Mouse (Mus musculus): ENCODE data around the gene Olfr611. TPM values are rescaled to one million over a fixed set of nuclear protein-coding genes. Genes with fewer than 3 reads are reported as not detected.
"Not testable (repeated sequence)": the region's sequence is repeated elsewhere in the genome, so short reads cannot be mapped to it uniquely, and the experiment has no call there.

Gene Olfr611
- not detected in 2 replicates for polyA plus RNA-seq (2016; fragmentation: Nextera tagmentation; extraction: Ambion mirVana)

GRCm38 (mm10) chr7:103520746-103521145 lies at the start of gene Olfr611:
Gene Olfr611, minus strand, starts transcription at chr7:103520846.
- not testable (repeated sequence) for H3K4me1 ChIP-seq; ATAC-seq (ENCODE audit: low FRiP score, low read depth); H3K9me3 ChIP-seq; H3K27ac ChIP-seq (replicated peaks); H3K4me2 ChIP-seq (replicated peaks); H3K27me3 ChIP-seq; H3K9ac ChIP-seq (replicated peaks); H3K36me3 ChIP-seq; H3K4me3 ChIP-seq
- WGBS: 69% methylated on average over 1 of the region's 1 CpGs

DNA sequence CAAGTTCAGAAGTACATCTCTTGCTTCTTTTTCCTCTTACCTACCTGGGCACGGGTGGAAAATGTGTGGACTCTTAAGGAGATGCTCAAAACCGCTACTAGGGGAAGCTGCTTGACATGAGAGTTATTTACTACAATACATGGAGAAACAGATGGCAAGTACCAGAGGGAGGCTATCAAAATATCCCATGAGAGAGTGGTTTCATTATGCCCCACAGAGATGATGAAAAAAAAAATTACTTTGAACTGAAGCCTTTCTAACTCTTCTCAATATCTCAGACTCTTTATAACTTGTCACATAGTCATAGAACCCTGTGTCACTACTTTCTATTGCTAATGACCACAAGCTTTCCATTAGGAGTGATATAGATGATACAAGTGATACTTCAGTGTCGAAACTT lies 48.4 kb upstream of the Olfr611 start, which contains the start of gene Olfr616:
TSS of gene Olfr616 (minus strand) at position 101 of the 400 bp plus-strand sequence.
- no peaks in the 10 kb centered on the region for H3K4me1 ChIP-seq
- H3K4me3 ChIP-seq: no peak within 1 kb of the TSS
- H3K4me2 ChIP-seq (replicated peaks): no peak within 1 kb of the TSS
- ATAC-seq (ENCODE audit: low FRiP score, low read depth): no peak
- H3K27ac ChIP-seq (replicated peaks): no peak within 1 kb of the TSS
- no peaks in the 10 kb centered on the region for H3K36me3 ChIP-seq
- no peaks in the 10 kb centered on the region for H3K27me3 ChIP-seq
- no peaks in the 10 kb centered on the region for H3K9me3 ChIP-seq
- WGBS: 75% methylated on average over 3 of the region's 3 CpGs
- H3K9ac ChIP-seq (replicated peaks): no peak within 1 kb of the TSS

GRCm38 (mm10) chr7:103555779-103556178 lies 35.1 kb upstream of the Olfr611 start, which contains the start of gene Olfr615:
Gene Olfr615, plus strand, starts transcription at chr7:103556079.
- Histone ChIP-seq H3K9me3 (no peaks in the 10 kb centered on the region), H3K27ac (replicated peaks) (no peak within 1 kb of the TSS), H3K4me2 (replicated peaks) (no peak within 1 kb of the TSS), H3K4me3 (no peak within 1 kb of the TSS), H3K27me3 (no peaks in the 10 kb centered on the region), H3K9ac (replicated peaks) (no peak within 1 kb of the TSS), H3K36me3 (no peaks in the 10 kb centered on the region), H3K4me1 (no peaks in the 10 kb centered on the region)
- WGBS: 85% methylated on average over 2 of the region's 2 CpGs
- ATAC-seq (ENCODE audit: low FRiP score, low read depth): no peak

- H3K4me1 ChIP-seq: no peaks in the 10 kb centered on the region
- no peak within 1 kb of the TSS for H3K4me2 ChIP-seq (replicated peaks)
- H3K9me3 ChIP-seq: no peaks in the 10 kb centered on the region
- H3K27me3 ChIP-seq: no peaks in the 10 kb centered on the region
- no peaks in the 10 kb centered on the region for H3K36me3 ChIP-seq
- WGBS: 89% methylated on average over 2 of the region's 2 CpGs
- no peak for ATAC-seq (ENCODE audit: low FRiP score, low read depth)
- H3K4me3 ChIP-seq: no peak within 1 kb of the TSS
- H3K27ac ChIP-seq (replicated peaks): no peak within 1 kb of the TSS
- H3K9ac ChIP-seq (replicated peaks): no peak within 1 kb of the TSS
These were observed 27.1 kb upstream of the Olfr611 start, which contains the start of gene Olfr613 for GRCm38 (mm10) chr7:103547774-103548173. Gene Olfr613, plus strand, starts transcription at chr7:103548074.

- H3K4me2 ChIP-seq (replicated peaks); H3K27ac ChIP-seq (replicated peaks); H3K9me3 ChIP-seq; H3K4me1 ChIP-seq; H3K4me3 ChIP-seq; ATAC-seq (ENCODE audit: low FRiP score, low read depth); H3K27me3 ChIP-seq; H3K9ac ChIP-seq (replicated peaks); H3K36me3 ChIP-seq: not testable (repeated sequence)
- WGBS: 86% methylated on average over 2 of the region's 2 CpGs
These were observed 22.0 kb upstream of the Olfr611 start, which contains the start of gene Olfr612 for GRCm38 (mm10) chr7:103542617-103543016. Gene Olfr612, minus strand, starts transcription at chr7:103542717.

GRCm38 (mm10) chr7:103512022-103512421 lies 8.6 kb downstream of the Olfr611 start, which contains the start of gene Olfr610:
Gene Olfr610, minus strand, starts transcription at chr7:103512122.
- ATAC-seq (ENCODE audit: low FRiP score, low read depth): no peak
- Histone ChIP-seq H3K27me3 (no peaks in the 10 kb centered on the region), H3K36me3 (no peaks in the 10 kb centered on the region), H3K4me2 (replicated peaks) (no peak within 1 kb of the TSS), H3K27ac (replicated peaks) (no peak within 1 kb of the TSS), H3K9ac (replicated peaks) (no peak within 1 kb of the TSS), H3K4me3 (no peak within 1 kb of the TSS), H3K4me1 (no peaks in the 10 kb centered on the region), H3K9me3 (no peaks in the 10 kb centered on the region)
- WGBS: 89% methylated on average over 2 of the region's 2 CpGs

GRCm38 (mm10) chr7:103497962-103498361 lies 22.7 kb downstream of the Olfr611 start, which contains the start of gene Olfr609:
Gene Olfr609, minus strand, starts transcription at chr7:103498062.
- H3K27me3 ChIP-seq: no peaks in the 10 kb centered on the region
- ATAC-seq (ENCODE audit: low FRiP score, low read depth): no peak
- no peak within 1 kb of the TSS for H3K9ac ChIP-seq (replicated peaks)
- no peak within 1 kb of the TSS for H3K27ac ChIP-seq (replicated peaks)
- H3K4me1 ChIP-seq: no peaks in the 10 kb centered on the region
- no peak within 1 kb of the TSS for H3K4me3 ChIP-seq
- H3K4me2 ChIP-seq (replicated peaks): no peak within 1 kb of the TSS
- 76% methylated on average over 1 of the region's 1 CpGs for WGBS
- no peaks in the 10 kb centered on the region for H3K9me3 ChIP-seq
- no peaks in the 10 kb centered on the region for H3K36me3 ChIP-seq

DNA sequence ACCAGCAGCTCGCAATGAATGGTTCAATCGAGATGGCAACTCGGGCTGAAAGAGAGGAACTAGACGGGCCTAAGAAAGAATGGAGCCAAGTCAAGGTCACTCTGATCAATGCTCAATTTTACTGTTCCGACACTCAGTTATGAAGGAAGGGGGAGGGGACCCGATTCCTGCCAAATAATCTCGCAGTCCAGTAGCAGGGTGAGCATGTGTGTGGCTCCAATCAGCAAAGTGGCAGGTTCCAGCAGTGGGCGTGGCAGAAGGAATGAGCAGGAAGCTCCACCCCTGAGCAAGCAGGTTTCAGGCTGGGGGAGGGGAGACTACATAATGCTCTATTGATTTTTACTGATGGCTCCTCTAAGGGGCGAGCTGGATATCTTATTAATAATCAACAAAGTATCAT lies 43.5 kb downstream of the Olfr611 start:
- 86% methylated on average over 9 of the region's 9 CpGs for WGBS
- not testable (repeated sequence) for H3K9me3 ChIP-seq; H3K4me3 ChIP-seq; ATAC-seq (ENCODE audit: low FRiP score, low read depth); H3K36me3 ChIP-seq; H3K4me2 ChIP-seq (replicated peaks); H3K27ac ChIP-seq (replicated peaks); H3K27me3 ChIP-seq; H3K9ac ChIP-seq (replicated peaks); H3K4me1 ChIP-seq

DNA sequence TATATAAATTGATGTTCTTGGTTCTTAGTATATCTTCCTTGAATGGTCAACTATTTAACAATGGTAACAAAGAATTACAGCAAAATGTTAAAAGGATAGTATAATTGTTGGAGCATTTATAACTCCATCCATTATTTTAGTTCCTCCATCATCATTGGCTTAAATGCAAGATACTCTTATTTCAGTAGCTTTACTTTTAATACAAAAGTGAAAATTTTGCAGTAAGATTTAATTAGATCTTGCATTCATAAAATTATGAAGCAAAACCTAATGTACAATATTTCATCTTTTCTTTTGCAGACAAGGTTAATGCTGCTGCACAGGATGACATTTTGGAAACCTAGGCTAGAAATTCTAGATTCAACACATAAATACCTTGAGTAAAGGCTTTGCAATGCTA lies 51.1 kb downstream of the Olfr611 start, which contains the start of gene Olfr608:
TSS of gene Olfr608 (plus strand) at position 301 of the 400 bp plus-strand sequence.
- Histone ChIP-seq H3K9ac (replicated peaks) (no peak within 1 kb of the TSS), H3K27ac (replicated peaks) (no peak within 1 kb of the TSS), H3K27me3 (no peaks in the 10 kb centered on the region), H3K4me3 (no peak within 1 kb of the TSS), H3K4me2 (replicated peaks) (no peak within 1 kb of the TSS), H3K9me3 (no peaks in the 10 kb centered on the region), H3K4me1 (no peaks in the 10 kb centered on the region), H3K36me3 (no peaks in the 10 kb centered on the region)
- no peak for ATAC-seq (ENCODE audit: low FRiP score, low read depth)

Other genes starting within 250 kb of the Olfr611 start
- not detected in 2 replicates for gene Olfr596, start 215.2 kb downstream of the Olfr611 start, polyA plus RNA-seq (2016; fragmentation: Nextera tagmentation; extraction: Ambion mirVana)
- gene Olfr597, start 204.5 kb downstream of the Olfr611 start, polyA plus RNA-seq (2016; fragmentation: Nextera tagmentation; extraction: Ambion mirVana): not detected in 2 replicates
- gene Olfr598, start 197.3 kb downstream of the Olfr611 start, polyA plus RNA-seq (2016; fragmentation: Nextera tagmentation; extraction: Ambion mirVana): not detected in 2 replicates
- not detected in 2 replicates for gene Olfr599, start 184.9 kb downstream of the Olfr611 start, polyA plus RNA-seq (2016; fragmentation: Nextera tagmentation; extraction: Ambion mirVana)
- not detected in 2 replicates for gene Olfr600, start 171.2 kb downstream of the Olfr611 start, polyA plus RNA-seq (2016; fragmentation: Nextera tagmentation; extraction: Ambion mirVana)
- gene Olfr601, start 158.2 kb downstream of the Olfr611 start, polyA plus RNA-seq (2016; fragmentation: Nextera tagmentation; extraction: Ambion mirVana): not detected in 2 replicates
- gene Olfr603, start 134.7 kb downstream of the Olfr611 start, polyA plus RNA-seq (2016; fragmentation: Nextera tagmentation; extraction: Ambion mirVana): not detected in 2 replicates
- not detected in 2 replicates for gene Usp17lc, start 105.8 kb downstream of the Olfr611 start, polyA plus RNA-seq (2016; fragmentation: Nextera tagmentation; extraction: Ambion mirVana)
- gene Olfr605, start 75.4 kb downstream of the Olfr611 start, polyA plus RNA-seq (2016; fragmentation: Nextera tagmentation; extraction: Ambion mirVana): not detected in 2 replicates
- not detected in 2 replicates for gene Olfr606, start 71.8 kb downstream of the Olfr611 start, polyA plus RNA-seq (2016; fragmentation: Nextera tagmentation; extraction: Ambion mirVana)
- not detected in 2 replicates for gene Olfr607, start 56.7 kb downstream of the Olfr611 start, polyA plus RNA-seq (2016; fragmentation: Nextera tagmentation; extraction: Ambion mirVana)
- gene Olfr608, start 51.0 kb downstream of the Olfr611 start, polyA plus RNA-seq (2016; fragmentation: Nextera tagmentation; extraction: Ambion mirVana): not detected in 2 replicates
- not detected in 2 replicates for gene Olfr609, start 22.8 kb downstream of the Olfr611 start, polyA plus RNA-seq (2016; fragmentation: Nextera tagmentation; extraction: Ambion mirVana)
- gene Olfr610, start 8.7 kb downstream of the Olfr611 start, polyA plus RNA-seq (2016; fragmentation: Nextera tagmentation; extraction: Ambion mirVana): not detected in 2 replicates
- gene Olfr612, start 21.9 kb upstream of the Olfr611 start, polyA plus RNA-seq (2016; fragmentation: Nextera tagmentation; extraction: Ambion mirVana): not detected in 2 replicates
- gene Olfr613, start 27.2 kb upstream of the Olfr611 start, polyA plus RNA-seq (2016; fragmentation: Nextera tagmentation; extraction: Ambion mirVana): not detected in 2 replicates
- not detected in 2 replicates for gene Olfr615, start 35.2 kb upstream of the Olfr611 start, polyA plus RNA-seq (2016; fragmentation: Nextera tagmentation; extraction: Ambion mirVana)
- gene Olfr616, start 48.3 kb upstream of the Olfr611 start, polyA plus RNA-seq (2016; fragmentation: Nextera tagmentation; extraction: Ambion mirVana): not detected in 2 replicates
- gene Olfr617, start 52.2 kb upstream of the Olfr611 start, polyA plus RNA-seq (2016; fragmentation: Nextera tagmentation; extraction: Ambion mirVana): not detected in 2 replicates
- not detected in 2 replicates for gene Olfr618, start 69.3 kb upstream of the Olfr611 start, polyA plus RNA-seq (2016; fragmentation: Nextera tagmentation; extraction: Ambion mirVana)
- gene Olfr619, start 79.7 kb upstream of the Olfr611 start, polyA plus RNA-seq (2016; fragmentation: Nextera tagmentation; extraction: Ambion mirVana): not detected in 2 replicates
- not detected in 2 replicates for gene Olfr620, start 91.7 kb upstream of the Olfr611 start, polyA plus RNA-seq (2016; fragmentation: Nextera tagmentation; extraction: Ambion mirVana)
- not detected in 2 replicates for gene Olfr622, start 121.9 kb upstream of the Olfr611 start, polyA plus RNA-seq (2016; fragmentation: Nextera tagmentation; extraction: Ambion mirVana)
- not detected in 2 replicates for gene Olfr623, start 142.9 kb upstream of the Olfr611 start, polyA plus RNA-seq (2016; fragmentation: Nextera tagmentation; extraction: Ambion mirVana)
- gene Olfr624, start 150.3 kb upstream of the Olfr611 start, polyA plus RNA-seq (2016; fragmentation: Nextera tagmentation; extraction: Ambion mirVana): not detected in 2 replicates
- gene Olfr625-ps1, start 161.9 kb upstream of the Olfr611 start, polyA plus RNA-seq (2016; fragmentation: Nextera tagmentation; extraction: Ambion mirVana): not detected in 2 replicates
- gene Olfr243, start 193.8 kb upstream of the Olfr611 start, polyA plus RNA-seq (2016; fragmentation: Nextera tagmentation; extraction: Ambion mirVana): not detected in 2 replicates
- gene Olfr628, start 209.5 kb upstream of the Olfr611 start, polyA plus RNA-seq (2016; fragmentation: Nextera tagmentation; extraction: Ambion mirVana): not detected in 2 replicates
- not detected in 2 replicates for gene Olfr629, start 224.1 kb upstream of the Olfr611 start, polyA plus RNA-seq (2016; fragmentation: Nextera tagmentation; extraction: Ambion mirVana)
- gene Olfr630, start 236.5 kb upstream of the Olfr611 start, polyA plus RNA-seq (2016; fragmentation: Nextera tagmentation; extraction: Ambion mirVana): not detected in 2 replicates

Data from midbrain, embryonic 12.5 days (tissue).